Mouse (Mus musculus) urinary bladder, postnatal 10 days (tissue): ENCODE results near the gene Olfr130.

Experiments
- DNase-seq: peaks from one replicate; pipeline ENCODE4 v3.0.0; 2022; ENCODE audit warnings: low spot score

Gene Olfr130

DNA sequence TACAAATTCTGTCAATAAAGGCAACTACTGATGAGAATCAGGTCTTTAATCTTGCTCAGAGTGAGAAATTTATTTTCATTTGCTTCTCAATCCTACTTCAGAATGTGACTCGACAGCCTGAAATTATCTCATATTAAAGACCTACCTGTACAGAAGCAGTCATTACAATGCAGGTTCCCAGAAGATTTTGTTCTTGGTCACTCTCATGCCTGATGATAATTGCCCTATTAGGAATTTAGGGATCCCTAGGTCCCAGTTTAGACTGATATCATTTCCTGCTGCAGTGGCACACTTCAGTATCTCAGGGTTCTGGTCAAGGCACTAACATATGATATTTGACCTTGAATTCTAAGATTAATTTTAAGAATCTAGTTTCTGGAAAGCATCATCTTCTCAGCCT, at the start of gene Olfr130:
Gene Olfr130, plus strand, starts transcription at position 301 of the 400 bp plus-strand sequence.
- no peak for DNase-seq

- DNase-seq: no peak
Measured at GRCm38 (mm10) chr17:38016341-38016740, 47.4 kb upstream of the Olfr130 start.

GRCm38 (mm10) chr17:38026297-38026696, 37.4 kb upstream of the Olfr130 start:
- no peak for DNase-seq

DNA sequence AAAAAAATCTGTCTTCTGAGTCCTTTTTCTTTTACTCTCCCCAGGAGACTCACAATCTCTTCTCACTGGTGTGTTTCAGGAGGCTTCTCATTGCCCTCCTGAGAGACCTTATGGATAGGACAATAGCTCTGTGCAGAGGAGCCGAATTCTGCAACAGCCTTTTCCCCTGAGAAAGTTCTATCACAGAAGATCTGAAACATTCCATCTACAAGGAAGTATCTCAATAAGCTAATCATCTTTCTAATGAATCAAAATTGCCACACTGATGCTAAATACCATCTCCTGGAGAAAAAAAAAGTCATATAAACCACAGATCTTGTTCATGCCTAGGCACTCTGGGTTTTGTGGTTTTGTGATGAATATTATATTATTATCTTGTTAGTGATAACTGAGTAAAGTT, 3.7 kb upstream of the Olfr130 start, which contains the start of gene Olfr129:
Gene Olfr129, minus strand, starts transcription at position 101 of the 400 bp plus-strand sequence.
- DNase-seq: no peak

GRCm38 (mm10) chr17:38082364-38082763, 18.6 kb downstream of the Olfr130 start:
- no peak for DNase-seq

GRCm38 (mm10) chr17:38088593-38088992, 24.9 kb downstream of the Olfr130 start, which contains the start of gene Olfr131:
Gene Olfr131, minus strand, starts transcription at chr17:38088693.
- no peak for DNase-seq
